Mouse (Mus musculus): Measurements from ENCODE around the gene Ntn4.

GRCm38 (mm10) chr10:93730514-93730913 is 90.0 kb downstream of the Ntn4 start:
- TF ChIP-seq POLR2A (IDR thresholded peaks at IDR 0.05; ENCODE audit: borderline replicate concordance, low read depth, low read length), result no peak
- TF ChIP-seq CTCF (IDR thresholded peaks at IDR 0.05; ENCODE audit: low read depth, low read length), result no peak
